Mouse (Mus musculus) lung, adult 2 months (tissue): ENCODE measurements around the gene 6430571L13Rik. TPM values are rescaled to one million over a fixed set of nuclear protein-coding genes. Genes with fewer than 3 reads are reported as not detected.

ENCODE experiments used
- DNase-seq: peaks from one replicate; pipeline ENCODE4 v3.0.0; 2022
- H3K4me1 ChIP-seq: fragments of 200-500 bp; 2 replicates; pipeline ENCODE4 v1.6.1; 2011; ENCODE audit warnings: low read length; ENCODE audit not compliant: control insufficient read depth, insufficient read depth
- H3K4me3 ChIP-seq: fragments of 200-500 bp; replicated peaks from 2 replicates; pipeline ENCODE3; 2011; ENCODE audit warnings: low read depth, mild to moderate bottlenecking, control low read depth, low read length; ENCODE audit errors: extremely low read depth
- CTCF ChIP-seq: fragments of 200-500 bp; IDR thresholded peaks from 2 replicates; pipeline ENCODE4 v1.5.1; 2011; ENCODE audit warnings: mild to moderate bottlenecking, low read length, control low read depth; ENCODE audit not compliant: insufficient read depth
- POLR2A ChIP-seq: fragments of 200-500 bp; IDR thresholded peaks from 2 replicates; pipeline ENCODE4 v1.6.1; 2011; ENCODE audit warnings: low read depth, mild to moderate bottlenecking, control low read depth, low read length, borderline replicate concordance; ENCODE audit errors: extremely low read depth
- WGBS: fragments of 180-500 bp; shearing (Covaris S2); methylation state at CpG from one replicate; pipeline ENCODE4 v1.1.7; 2018; 5-methylcytosine and 5-hydroxymethylcytosine counted together
- polyA plus RNA-seq: library from polyadenylated mRNA; depleted of rRNA; stranded (reverse); fragments of >200 nt; gene quantifications from 2 replicates; pipeline ENCODE4 v1.2.3, GENCODE M21; 2012

6430571L13Rik gene
- polyA plus RNA-seq, 1 experiment = 1.1 TPM

DNA sequence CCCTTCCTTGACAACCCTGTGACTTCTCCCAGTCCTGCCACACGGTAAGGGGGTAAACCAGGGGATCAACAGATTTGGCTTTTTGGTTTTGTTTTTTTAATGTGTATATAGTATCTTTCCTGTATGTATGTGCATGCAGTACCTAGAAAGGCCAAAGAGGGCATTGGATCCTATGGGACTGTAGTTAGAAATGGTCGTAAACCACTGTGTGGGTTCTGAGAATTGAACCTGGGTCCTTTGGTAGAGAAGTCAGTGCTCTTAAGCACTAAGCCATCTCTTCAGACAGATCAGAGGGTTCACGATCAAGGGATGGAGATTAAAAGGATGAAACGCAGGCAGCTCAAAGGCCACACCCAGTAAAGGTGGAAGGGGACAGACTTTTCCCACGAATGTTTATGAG lies 5.4 kb upstream of the 6430571L13Rik start:
- DNase-seq = no peak
- WGBS = 82% methylated on average over 5 of the region's 5 CpGs

DNA sequence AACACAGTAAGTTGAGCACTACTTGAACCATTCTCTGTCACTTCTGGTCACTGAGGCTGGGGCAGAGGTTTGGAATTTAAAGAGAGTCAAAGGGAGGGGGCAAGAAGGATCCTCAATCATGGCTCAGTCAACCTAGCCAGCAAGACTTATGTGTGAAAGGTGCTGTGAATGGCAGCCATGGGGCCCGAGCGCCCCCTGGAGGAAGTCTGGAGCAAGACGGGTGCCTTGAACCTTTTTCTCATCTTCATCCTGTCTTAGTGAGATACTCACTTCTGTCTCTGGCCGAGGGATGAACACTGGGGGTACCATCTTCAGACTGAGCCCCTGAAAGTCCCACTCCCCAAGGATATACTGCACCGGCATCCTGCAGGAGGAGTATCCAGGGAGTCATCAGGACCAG lies 4.5 kb upstream of the 6430571L13Rik start:
- TF ChIP-seq POLR2A (no peak), CTCF (peak; percentile 93)
- peaks cover 7% of the 10 kb centered on the region for H3K4me1 ChIP-seq
- no peak overlapping the region for H3K4me3 ChIP-seq
- 6% methylated on average over 5 of the region's 5 CpGs for WGBS
- DNase-seq = peak; percentile 78

More for the DNA sequence above, 5.4 kb upstream of the 6430571L13Rik start:
- Histone ChIP-seq H3K4me1 (peaks cover 7% of the 10 kb centered on the region), H3K4me3 (no peak overlapping the region)
- TF ChIP-seq POLR2A = no peak
- TF ChIP-seq CTCF = no peak

DNA sequence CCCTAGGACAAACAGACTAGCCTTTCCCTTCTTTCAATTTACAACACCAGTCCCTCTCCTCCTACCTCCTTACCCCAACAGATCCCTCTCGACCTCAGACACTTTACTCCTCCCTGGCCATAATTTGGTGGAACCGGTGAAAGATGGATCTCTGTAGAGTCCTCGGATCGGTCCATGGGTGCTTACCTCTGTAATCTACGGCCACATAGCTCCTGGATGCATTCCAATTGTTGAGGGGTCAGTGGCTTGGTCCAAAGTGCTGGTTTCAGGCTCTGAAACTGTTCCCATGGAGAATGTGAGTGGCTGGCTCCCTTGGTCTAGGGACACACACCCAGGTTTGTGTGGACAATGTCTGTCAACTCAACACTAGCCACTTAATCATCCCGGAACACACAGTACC lies 4.0 kb upstream of the 6430571L13Rik start:
- no peak for DNase-seq
- TF ChIP-seq CTCF = no peak
- TF ChIP-seq POLR2A = no peak
- Histone ChIP-seq H3K4me3 (no peak overlapping the region), H3K4me1 (peaks cover 7% of the 10 kb centered on the region)
- 82% methylated on average over 6 of the region's 6 CpGs for WGBS

DNA sequence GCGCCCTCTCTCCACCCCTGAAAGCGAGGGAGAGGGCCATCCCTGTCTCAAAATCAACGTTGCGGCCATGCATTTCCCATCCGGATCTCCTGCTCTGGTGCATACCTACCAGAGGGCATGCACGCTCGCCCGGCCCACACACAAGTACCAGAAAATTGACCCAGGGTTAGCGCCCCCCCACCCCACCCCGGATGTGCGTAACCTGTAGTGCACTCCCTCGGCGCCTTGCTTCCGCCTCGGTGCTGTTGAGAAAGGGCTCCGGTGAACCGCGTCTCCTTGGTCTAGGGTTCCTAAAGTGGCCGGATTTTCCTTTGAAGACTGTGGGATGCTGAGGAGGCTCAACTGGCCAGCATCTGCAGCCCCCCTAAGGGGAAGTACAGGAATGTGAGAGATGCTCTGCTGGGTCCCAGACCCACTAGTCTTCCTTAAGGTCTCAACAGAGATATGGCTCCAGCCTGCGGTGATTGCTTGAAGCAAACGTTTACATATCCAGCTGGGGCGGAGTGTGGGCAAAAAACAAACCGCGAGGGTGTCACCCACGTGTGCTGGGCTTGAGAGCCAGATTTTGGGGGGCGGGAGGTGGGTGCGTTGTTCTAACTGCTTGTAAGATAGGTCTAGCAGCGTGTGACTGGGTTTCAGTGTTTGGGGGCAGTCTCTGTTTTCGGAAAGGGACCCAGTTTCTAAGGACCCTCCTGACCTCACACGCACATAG lies 2.1 kb upstream of the 6430571L13Rik start, which contains the start of gene Hemk1:
Hemk1 (minus strand) TSS at position 179 of the 712 bp plus-strand sequence.
- Histone ChIP-seq H3K4me1 (peaks cover 7% of the 10 kb centered on the region), H3K4me3 (peak within 1 kb of the TSS; percentile 89)
- 3% methylated on average over 30 of the region's 30 CpGs for WGBS
- TF ChIP-seq POLR2A (peak; percentile 57; the same call in 1 of the 2 replicates), CTCF (no peak)
- peak; percentile 73 for DNase-seq

DNA sequence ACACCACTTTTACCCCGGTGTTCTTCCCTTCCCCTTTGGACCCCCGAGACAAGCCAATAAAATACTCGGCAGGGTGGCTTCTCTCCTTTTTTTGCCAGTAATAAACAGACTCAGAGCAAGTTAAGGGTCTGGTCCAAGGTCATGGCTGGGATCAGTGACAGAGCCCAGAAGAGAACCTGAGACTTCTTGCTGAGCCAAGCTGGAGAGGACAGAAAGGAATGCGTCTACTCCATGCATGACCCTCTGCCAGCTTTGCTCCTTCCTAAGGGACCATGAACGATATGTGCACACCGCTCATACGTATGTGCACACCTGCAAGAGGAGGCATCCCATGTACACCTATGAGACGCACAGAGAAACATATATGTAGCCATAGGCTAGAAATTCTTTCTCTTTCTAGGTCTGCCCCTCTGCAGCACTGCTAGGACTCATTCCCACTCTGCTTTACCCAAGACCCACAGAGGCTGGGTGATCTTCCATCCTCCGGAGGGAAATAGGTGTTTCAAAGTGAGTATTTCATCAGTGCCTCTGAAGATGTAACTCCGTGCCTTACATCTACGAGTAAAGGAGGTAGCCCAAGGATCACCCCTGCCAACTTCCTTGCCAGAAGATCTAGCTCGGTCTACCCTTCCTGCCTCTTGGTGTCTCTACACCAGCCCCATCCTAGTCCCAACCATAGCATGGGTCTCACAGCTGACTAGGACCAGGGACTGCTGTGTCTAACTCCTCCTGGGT lies 676 bp downstream of the 6430571L13Rik start:
- peak overlapping the region; percentile 95 for H3K4me3 ChIP-seq
- no peak for TF ChIP-seq CTCF
- TF ChIP-seq POLR2A = no peak
- DNase-seq = no peak
- H3K4me1 ChIP-seq = peaks cover 4% of the 10 kb centered on the region
- 46% methylated on average over 12 of the region's 12 CpGs for WGBS

DNA sequence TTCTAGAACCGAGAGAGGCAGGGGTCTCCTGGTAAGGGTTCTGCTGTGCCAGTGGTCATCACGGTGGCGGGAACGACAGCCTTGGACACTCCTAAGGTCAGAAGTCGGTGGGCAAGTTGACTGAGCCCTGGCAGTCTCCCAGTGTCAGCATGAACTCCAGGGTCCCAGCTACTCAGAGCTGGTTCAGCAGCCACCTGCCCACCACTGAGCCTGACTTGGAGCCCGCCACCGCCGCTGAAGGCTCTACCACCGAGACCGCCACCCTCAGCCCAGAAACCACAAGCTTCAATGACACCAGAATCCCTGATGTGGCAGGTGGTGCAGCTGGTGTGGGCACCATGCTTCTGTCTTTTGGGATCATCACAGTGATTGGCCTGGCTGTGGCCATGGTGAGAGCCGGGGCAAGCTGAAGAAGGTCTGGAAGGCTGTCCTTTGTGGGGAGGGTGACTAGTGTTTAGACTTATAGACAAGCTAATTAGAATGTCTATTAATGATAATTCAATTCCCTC lies 1.9 kb downstream of the 6430571L13Rik start:
- DNase-seq = no peak
- H3K4me1 ChIP-seq = peaks cover 4% of the 10 kb centered on the region
- TF ChIP-seq CTCF = no peak
- TF ChIP-seq POLR2A = no peak
- no peak overlapping the region for H3K4me3 ChIP-seq
- WGBS = 86% methylated on average over 11 of the region's 11 CpGs

DNA sequence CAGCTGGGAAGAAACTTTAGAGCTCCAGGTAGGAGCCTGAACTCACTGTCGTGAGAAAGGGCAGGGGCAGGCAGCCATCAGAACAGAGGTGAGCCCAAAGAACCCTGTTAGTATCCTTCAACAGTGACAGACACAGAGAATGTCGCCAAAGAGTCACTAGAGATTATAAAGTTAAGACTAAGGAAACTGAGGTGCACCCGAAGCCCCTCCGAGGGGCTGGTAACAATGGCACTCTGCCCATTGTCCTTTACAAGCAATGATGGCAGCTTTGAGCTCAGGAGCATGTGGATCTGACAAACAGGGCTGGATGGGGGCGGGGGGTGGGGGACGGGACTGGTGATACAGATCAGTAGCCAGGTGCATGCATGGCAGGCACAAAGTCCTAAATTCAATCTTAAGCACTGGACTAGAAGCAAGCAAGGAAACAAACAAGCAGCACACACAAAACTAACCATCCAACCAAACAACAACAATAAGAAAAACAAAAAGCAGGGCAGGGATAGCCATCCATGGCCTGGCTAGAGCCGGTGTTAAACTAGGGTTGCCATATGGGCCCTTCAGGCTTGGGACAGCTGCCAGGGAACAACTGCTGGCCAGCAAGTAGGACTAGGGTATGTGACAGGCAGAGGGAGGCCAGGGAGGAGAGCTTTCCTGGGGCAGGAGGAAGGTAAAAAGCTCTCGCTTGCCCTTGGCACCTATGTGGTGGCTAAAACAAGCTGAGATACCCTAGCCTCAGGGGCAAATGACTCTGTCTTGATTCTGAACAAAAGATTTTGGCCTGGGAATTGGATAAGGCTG lies 2.9 kb downstream of the 6430571L13Rik start:
- no peak for TF ChIP-seq CTCF
- TF ChIP-seq POLR2A = no peak
- no peak for DNase-seq
- H3K4me1 ChIP-seq = no peaks in the 10 kb centered on the region
- H3K4me3 ChIP-seq = no peak overlapping the region
- 59% methylated on average over 8 of the region's 8 CpGs for WGBS

DNA sequence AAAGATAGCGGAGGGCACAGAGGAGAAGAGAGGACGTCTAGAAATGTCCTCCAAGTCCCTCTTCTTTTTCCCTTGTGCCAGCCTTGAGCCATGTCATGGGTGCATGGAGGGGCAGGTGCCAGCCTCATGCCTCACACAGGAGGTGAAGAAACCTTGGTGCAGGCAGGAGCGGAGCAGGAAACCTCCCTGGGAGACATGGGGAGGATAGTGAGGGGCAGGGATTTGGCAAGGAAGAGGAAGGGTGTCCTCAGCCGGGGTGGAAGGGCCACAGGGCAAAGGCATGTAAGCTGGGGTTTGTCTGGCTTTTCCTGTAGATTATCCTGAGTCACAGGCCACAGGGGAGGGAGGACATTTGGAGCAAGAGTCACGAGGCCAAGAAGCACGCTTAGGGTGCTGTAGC lies 3.6 kb downstream of the 6430571L13Rik start:
- 70% methylated on average over 6 of the region's 6 CpGs for WGBS
- DNase-seq = no peak
- TF ChIP-seq CTCF = no peak
- Histone ChIP-seq H3K4me1 (no peaks in the 10 kb centered on the region), H3K4me3 (no peak overlapping the region)

DNA sequence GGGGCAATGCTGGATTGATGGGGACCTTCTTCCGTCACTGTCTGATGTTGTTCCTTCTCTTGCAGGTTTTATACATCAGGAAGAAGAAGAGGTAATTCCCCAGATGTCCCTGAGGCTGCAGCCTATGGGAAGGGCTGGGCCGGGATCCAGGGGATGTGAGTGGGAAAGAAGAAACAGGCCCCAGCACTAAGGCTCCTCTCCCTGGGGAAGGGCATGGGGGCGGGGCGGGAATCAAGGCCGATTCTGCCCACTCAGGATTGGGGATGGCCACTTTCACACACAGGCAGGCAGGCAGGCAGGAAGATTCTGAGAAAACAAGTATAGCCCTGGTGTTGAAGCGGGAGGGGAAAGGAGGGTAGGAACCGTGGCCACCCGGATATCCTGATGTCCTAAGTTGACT lies 5.7 kb downstream of the 6430571L13Rik start:
- no peak for TF ChIP-seq CTCF
- TF ChIP-seq POLR2A = no peak
- no peak for DNase-seq

More for the DNA sequence above, 5.7 kb downstream of the 6430571L13Rik start:
- no peak overlapping the region for H3K4me3 ChIP-seq
- no peaks in the 10 kb centered on the region for H3K4me1 ChIP-seq
- 86% methylated on average over 8 of the region's 8 CpGs for WGBS
